ENCODE assay signal across 1 mouse cellular context in the genomic region with DNA sequence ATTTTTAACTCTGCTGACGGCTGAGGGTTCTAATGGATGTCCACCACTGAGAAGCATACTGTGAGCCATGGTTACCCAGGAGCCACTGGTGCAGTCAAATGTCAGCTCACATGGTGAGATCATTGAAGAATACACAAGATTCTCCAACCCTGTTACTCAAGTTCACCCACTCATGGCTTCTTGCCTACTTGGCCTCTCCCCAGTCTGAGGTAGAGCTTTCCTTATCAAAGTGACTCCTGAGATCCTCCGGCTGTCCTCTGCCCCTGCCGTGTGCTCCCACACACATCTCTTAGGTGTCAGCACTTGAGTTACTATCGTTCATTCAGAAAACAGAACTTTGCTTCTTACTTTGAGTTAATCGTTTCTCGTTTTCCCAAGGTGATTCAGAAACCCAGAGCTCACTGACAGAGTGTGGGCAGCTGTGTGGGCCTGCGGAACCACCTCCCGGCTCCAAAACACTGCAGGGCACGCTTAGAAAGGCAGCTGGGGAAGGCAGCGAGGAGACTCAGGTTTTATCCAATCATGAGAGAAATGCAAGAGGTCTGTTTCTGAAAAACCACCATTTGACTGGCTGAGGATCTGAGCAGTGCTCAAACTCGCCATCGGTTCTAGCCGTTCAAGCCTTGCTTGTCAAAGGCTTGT.
TF ChIP-seq lines count a peak whose summit lies in the region.

No protein-coding gene starts in this region.

TF ChIP-seq in MEL, 35 proteins besides CTCF, POLR2A, EP300 and RAD21 (continued from another document):
- TF ChIP-seq CHD2 (IDR thresholded peaks at IDR 0.05; ENCODE audit: low read length) (no peak), CHD1 (IDR thresholded peaks at IDR 0.05; ENCODE audit: low read depth, low read length) (no peak), MAZ (IDR thresholded peaks at IDR 0.05; ENCODE audit: low read depth, low read length) (no peak), ZNF384 (IDR thresholded peaks at IDR 0.05; ENCODE audit: low read depth, low read length) (no peak), BHLHE40 (IDR thresholded peaks at IDR 0.05; ENCODE audit: borderline replicate concordance, low read depth, low read length) (no peak), POLR2AphosphoS2 (IDR thresholded peaks at IDR 0.05; ENCODE audit: low read length) (no peak), POLR2AphosphoS5 (IDR thresholded peaks at IDR 0.05; ENCODE audit: borderline replicate concordance, low read depth, low read length) (no peak), HCFC1 (IDR thresholded peaks at IDR 0.05; ENCODE audit: low read depth, low read length) (no peak)
